Mouse (Mus musculus) CD4-positive naive resting alpha-beta T cell, adult 57 days (primary cell): Measurements from ENCODE around the gene Drosha. TPM values are rescaled to one million over a fixed set of nuclear protein-coding genes. Genes with fewer than 3 reads are reported as not detected.

Source experiments
- total RNA-seq: library from RNA; stranded (reverse); gene quantifications from one replicate; pipeline ENCODE4 v1.2.4, GENCODE M21; 2023

The Drosha gene
- 28.9 TPM for total RNA-seq

DNA sequence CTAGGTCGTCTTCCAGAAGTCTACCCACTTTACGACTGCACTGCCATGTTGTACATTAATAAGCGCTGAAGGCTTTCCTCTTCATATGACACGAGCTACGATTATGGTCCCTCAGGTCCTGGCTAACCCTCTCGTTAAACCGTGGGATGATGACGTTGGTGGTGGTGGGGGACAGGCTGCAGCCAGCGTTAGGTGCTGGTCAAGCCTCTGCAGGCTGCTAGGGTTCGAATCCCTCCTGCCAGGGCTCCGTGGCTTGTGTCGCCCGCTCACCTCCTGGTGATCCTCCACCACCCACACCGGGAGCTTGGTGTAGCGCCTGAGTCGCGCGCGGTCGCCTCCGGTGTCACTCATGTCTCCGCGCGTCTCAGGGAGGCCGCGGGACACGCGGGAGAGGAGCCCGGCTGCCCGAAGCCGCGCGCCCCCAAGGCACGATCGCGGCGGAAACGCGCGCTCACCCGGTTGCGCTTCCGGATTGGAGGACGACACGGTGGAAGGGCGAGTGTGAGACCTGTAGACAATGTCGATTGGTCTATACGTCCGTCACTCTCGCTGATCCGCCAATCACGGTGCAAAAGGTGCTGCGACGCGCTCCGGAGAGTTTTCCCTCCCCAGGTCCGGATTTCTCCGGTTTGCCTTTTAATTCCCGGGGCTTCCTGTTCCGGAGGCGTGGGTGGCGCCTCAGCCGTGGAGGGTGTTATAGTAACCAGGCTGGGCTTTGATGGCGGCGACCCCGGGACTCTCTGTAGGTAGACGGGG, at the start of gene Drosha, which contains the start of gene 6030458C11Rik:
TSS of gene Drosha (plus strand) at position 619 of the 756 bp plus-strand sequence.
TSS of gene 6030458C11Rik (minus strand) at position 453 of the 756 bp plus-strand sequence.

Other genes starting within 250 kb of the Drosha start
- 1.5 TPM for gene Pdzd2, start 84.9 kb upstream of the Drosha start, total RNA-seq
- gene 6030458C11Rik, start 166 bp upstream of the Drosha start, total RNA-seq = 11.9 TPM